Mouse (Mus musculus): Measurements from ENCODE around the gene Asap3. TPM values are rescaled to one million over a fixed set of nuclear protein-coding genes. Genes with fewer than 3 reads are reported as not detected.
A peak's percentile ranks its signal among the peaks of the same experiment; 100 is the strongest.

Asap3 gene
- polyA plus RNA-seq, 1 experiment from 2014 or later: 6.4 TPM

DNA sequence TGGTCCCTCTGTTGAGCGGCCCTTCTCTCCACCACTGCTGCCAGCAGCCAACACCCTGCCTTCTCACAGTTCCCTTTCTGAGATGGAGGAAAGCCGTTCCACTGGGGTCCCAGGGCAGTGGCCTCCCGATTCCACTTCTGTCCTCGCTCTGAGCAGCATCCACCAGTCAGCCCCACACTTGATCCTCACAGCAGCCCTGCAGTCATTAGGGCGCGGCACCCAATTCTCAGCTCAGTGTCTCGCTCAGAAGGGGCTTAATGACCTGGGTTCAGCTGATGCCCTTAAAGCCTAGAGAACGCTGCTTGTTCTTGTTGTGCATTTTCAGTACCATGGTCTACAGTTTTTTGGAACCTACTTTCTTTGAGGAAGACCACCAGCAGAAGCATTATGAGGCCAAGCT lies 74.9 kb downstream of the Asap3 start:
- H3K4me2 ChIP-seq: no peak overlapping the region
- H3K27ac ChIP-seq: no peak overlapping the region

DNA sequence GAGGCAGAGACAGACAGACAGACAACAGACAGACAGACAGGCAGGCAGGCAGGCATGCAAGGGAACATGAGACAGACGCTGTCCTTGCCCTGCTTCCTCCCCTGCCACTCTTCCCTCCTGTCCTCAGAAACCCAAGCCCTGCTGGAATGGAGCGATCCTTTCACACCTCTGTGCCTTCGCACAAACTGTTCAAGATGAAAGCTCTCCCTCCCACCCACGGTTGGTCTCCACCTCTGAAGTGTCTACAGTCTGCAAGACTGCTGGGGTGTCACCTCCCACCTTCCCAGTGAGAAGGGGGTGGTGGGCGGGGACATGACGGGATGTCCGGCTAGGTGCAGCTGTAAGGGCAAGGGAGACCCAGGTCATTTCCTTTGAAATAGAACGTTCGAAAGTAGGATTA lies 75.4 kb downstream of the Asap3 start:
- ATAC-seq (ENCODE audit: low FRiP score): no peak
- Histone ChIP-seq H3K4me2 (no peak overlapping the region), H3K4me3 (replicated peaks) (no peak overlapping the region), H3K27me3 (no peaks in the 10 kb centered on the region), H3K36me3 (replicated peaks) (no peaks in the 10 kb centered on the region), H3K27ac (no peak overlapping the region), H3K4me1 (peaks cover 35% of the 10 kb centered on the region), H3K9ac (no peak overlapping the region), H3K9me3 (no peaks in the 10 kb centered on the region)
- WGBS: 64% methylated on average over 9 of the region's 9 CpGs

More for the DNA sequence above, 74.9 kb downstream of the Asap3 start:
- 85% methylated on average over 8 of the region's 8 CpGs for WGBS
- H3K36me3 ChIP-seq (replicated peaks): no peaks in the 10 kb centered on the region
- no peaks in the 10 kb centered on the region for H3K9me3 ChIP-seq
- ATAC-seq (ENCODE audit: low FRiP score): no peak
- H3K4me1 ChIP-seq: peaks cover 30% of the 10 kb centered on the region
- no peaks in the 10 kb centered on the region for H3K27me3 ChIP-seq
- H3K9ac ChIP-seq: no peak overlapping the region
- no peak overlapping the region for H3K4me3 ChIP-seq (replicated peaks)

DNA sequence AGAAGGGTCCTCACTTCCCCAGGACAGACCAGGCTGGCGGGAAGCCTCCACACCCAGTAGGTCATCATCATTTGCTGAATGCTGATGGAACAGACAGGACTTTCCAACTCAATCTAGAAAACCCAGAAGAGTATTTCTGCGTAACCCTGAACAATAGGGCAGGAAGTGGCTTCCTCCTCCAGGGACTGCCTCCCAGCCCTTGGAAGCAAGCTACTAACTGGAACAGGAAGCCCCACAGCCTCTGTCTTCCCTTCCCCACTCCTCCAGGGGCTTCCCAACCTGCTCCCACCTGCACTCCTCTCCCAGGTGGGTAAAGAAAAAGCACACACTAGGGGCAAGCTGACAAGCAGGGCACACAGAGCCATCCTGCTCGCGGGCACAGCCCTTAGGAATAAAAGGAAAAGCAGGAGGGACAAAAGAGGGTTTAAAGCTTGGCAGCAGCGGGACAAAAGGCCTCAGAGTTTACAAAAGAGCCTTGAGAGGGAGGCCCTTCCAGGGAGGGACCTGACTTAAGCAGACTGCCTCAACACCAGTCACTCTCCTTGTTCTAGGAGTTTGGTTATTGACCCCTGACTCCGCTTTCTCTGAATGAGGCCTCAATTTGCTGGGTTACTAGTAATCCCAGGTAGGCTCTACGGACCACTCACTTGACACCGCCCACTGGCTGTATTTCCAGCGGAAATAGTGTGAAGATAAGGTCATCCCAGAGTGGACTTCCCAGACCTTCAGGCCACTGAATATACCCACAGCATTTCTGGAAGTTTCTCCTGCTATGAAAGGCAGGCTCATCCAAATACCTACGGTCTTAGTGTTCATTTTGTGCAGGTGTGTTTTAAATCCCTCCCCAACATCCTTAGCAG lies 76.7 kb downstream of the Asap3 start:
- H3K4me1 ChIP-seq: peaks cover 45% of the 10 kb centered on the region
- peaks cover 8% of the 10 kb centered on the region for H3K36me3 ChIP-seq (replicated peaks)
- no peaks in the 10 kb centered on the region for H3K9me3 ChIP-seq
- H3K4me2 ChIP-seq: peak overlapping the region; percentile 39
- H3K9ac ChIP-seq: peak overlapping the region; percentile 49
- no peak for ATAC-seq (ENCODE audit: low FRiP score)
- WGBS: 6% methylated on average over 10 of the region's 10 CpGs
- H3K27ac ChIP-seq: peak overlapping the region; percentile 94
- no peaks in the 10 kb centered on the region for H3K27me3 ChIP-seq
- no peak overlapping the region for H3K4me3 ChIP-seq (replicated peaks)

DNA sequence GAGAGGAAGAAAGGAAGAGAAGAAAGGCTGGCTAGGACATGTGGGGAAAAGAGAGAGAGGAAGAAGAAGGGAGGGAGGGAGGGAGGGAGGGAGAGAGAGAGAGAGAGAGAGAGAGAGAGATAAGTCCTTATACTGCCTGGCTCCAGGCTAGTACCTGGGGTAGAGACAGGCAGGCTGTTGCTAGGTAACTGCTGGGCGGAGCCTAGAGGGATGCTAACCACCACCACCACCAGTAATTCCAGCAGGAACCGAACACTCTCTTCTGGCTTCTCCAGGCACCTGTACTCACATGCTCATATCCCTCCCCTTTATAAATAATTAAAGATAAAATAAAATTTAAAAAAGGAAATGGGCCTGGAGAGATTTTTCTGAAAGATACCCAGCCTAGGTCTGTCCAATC lies 77.6 kb downstream of the Asap3 start:
- Histone ChIP-seq H3K4me3 (replicated peaks) (no peak overlapping the region), H3K27ac (peak overlapping the region; percentile 94), H3K9ac (no peak overlapping the region), H3K4me2 (peak overlapping the region; percentile 87), H3K9me3 (peaks cover 5% of the 10 kb centered on the region), H3K36me3 (replicated peaks) (peaks cover 17% of the 10 kb centered on the region), H3K4me1 (peaks cover 45% of the 10 kb centered on the region), H3K27me3 (peaks cover 5% of the 10 kb centered on the region)
- ATAC-seq (ENCODE audit: low FRiP score): no peak
- WGBS: 6% methylated on average over 2 of the region's 2 CpGs

DNA sequence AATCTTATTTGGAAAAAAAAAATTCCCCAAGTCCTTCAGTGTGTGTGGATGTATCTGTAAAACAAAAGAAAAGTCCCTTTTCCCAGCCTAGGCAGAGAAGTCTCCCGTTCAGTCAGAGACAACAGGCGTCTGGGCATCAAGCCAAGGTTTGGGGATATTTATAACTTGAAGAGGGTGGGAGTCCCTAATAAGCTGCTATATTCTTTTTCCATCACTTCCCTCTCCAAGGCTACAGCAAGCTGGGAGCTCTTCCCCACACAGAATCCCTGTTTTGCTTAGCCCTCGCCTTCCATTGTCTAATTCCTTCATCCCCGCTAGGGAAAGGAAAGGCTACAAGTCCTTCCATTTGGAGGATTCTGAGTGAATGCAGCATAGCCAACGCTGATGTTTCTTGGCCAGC lies 78.3 kb downstream of the Asap3 start, which contains the start of gene Zfp46:
Zfp46 (plus strand) TSS at position 229 of the 400 bp plus-strand sequence.
- WGBS: 18% methylated on average over 5 of the region's 5 CpGs
- Histone ChIP-seq H3K27me3 (peaks cover 12% of the 10 kb centered on the region), H3K36me3 (replicated peaks) (peaks cover 24% of the 10 kb centered on the region), H3K4me1 (peaks cover 46% of the 10 kb centered on the region), H3K9ac (peak within 1 kb of the TSS; percentile 70; the same call in 1 of the 2 replicates), H3K4me3 (replicated peaks) (peak within 1 kb of the TSS; percentile 69), H3K4me2 (peak within 1 kb of the TSS; percentile 87), H3K9me3 (peaks cover 7% of the 10 kb centered on the region), H3K27ac (peak within 1 kb of the TSS; percentile 94)
- peak; percentile 7; the same call in 1 of the 2 replicates for ATAC-seq (ENCODE audit: low FRiP score)

DNA sequence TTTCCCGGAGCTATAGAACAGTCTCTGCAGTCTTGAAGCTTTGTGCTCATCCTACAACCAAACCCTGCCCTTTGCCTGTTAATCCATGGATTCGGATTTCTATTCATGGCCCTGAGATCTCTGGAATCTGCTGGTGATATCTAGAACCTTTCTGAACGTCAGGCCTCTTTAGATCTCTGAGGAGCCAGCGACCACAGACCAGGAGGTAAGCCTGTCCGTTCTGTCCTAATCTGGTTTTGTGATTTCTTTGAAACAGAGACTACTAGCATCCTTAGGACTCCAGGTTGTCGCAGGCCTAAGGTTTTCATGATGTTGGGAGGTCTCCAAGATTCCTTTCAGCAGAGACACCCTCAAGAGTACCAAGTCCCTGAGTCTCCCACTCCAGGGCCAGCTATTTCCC lies 78.7 kb downstream of the Asap3 start:
- H3K27ac ChIP-seq: peak overlapping the region; percentile 94
- H3K36me3 ChIP-seq (replicated peaks): peaks cover 28% of the 10 kb centered on the region
- peaks cover 51% of the 10 kb centered on the region for H3K4me1 ChIP-seq
- 22% methylated on average over 6 of the region's 6 CpGs for WGBS
- peak overlapping the region; percentile 56; the same call in 1 of the 2 replicates for H3K9ac ChIP-seq
- peaks cover 16% of the 10 kb centered on the region for H3K27me3 ChIP-seq
- peaks cover 7% of the 10 kb centered on the region for H3K9me3 ChIP-seq
- H3K4me3 ChIP-seq (replicated peaks): peak overlapping the region; percentile 69
- no peak; the same call in none of the 2 replicates for ATAC-seq (ENCODE audit: low FRiP score)
- H3K4me2 ChIP-seq: peak overlapping the region; percentile 87

DNA sequence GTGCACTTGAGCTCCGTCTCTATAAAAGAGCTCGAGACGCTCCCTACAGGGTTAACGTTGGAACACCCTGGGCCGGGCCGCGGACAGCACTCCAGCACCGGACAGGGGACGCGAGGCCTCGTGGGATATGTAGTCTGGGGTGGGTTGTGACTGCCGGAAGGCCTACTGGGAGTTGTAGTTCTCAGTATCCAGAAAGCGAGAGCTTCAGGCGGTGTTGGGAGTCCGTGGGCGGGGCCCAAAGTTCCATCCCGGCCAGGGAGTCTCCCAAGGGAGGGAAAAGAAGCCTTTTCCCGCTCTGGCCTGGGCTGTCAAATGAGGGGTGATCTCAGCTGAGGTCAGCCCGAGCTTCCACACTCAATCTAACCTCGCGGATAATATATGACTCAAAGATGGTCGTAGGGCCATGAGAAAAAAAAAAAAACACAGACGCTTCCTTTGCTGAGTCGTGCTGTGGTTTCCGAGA lies 79.2 kb downstream of the Asap3 start:
- H3K9ac ChIP-seq: peak overlapping the region; percentile 70; the same call in 1 of the 2 replicates
- peak overlapping the region; percentile 94 for H3K27ac ChIP-seq
- peak overlapping the region; percentile 87 for H3K4me2 ChIP-seq
- H3K36me3 ChIP-seq (replicated peaks): peaks cover 33% of the 10 kb centered on the region
- peaks cover 55% of the 10 kb centered on the region for H3K4me1 ChIP-seq
- WGBS: under 1% methylated on average over 25 of the region's 25 CpGs
- peak overlapping the region; percentile 69 for H3K4me3 ChIP-seq (replicated peaks)
- peaks cover 21% of the 10 kb centered on the region for H3K27me3 ChIP-seq
- peak; percentile 94 for ATAC-seq (ENCODE audit: low FRiP score)
- peaks cover 7% of the 10 kb centered on the region for H3K9me3 ChIP-seq

DNA sequence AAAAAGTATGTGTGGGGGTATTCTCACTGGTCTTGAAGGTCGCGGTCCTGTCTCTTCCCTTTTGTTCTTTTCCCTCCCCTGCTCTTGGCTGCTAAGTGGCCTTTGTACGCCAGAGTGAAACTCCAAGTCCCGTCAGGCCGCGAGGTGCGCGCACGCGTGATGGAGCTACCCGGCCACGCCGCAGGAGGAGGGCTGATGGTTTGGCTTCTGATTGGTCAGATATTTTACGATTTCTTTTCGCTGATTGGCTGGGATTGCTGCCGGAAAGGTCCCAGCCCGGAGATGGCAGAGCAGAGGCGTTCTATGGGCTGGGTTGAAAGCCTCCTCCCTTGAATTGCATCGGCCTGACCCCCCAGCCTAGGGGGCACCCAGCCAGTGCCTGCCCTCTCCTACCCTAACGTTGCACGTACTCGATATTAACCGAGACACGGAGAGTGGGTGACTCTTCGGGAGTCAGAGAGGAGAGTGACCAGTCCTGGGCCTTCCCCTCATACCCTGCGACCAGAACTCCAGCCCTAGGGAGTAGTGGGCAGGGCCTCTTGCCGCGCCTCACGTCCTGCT lies 79.7 kb downstream of the Asap3 start:
- under 1% methylated on average over 29 of the region's 29 CpGs for WGBS
- H3K4me2 ChIP-seq: peak overlapping the region; percentile 87
- peak overlapping the region; percentile 69 for H3K4me3 ChIP-seq (replicated peaks)
- peak overlapping the region; percentile 94 for H3K27ac ChIP-seq
- peaks cover 61% of the 10 kb centered on the region for H3K4me1 ChIP-seq
- H3K9ac ChIP-seq: peak overlapping the region; percentile 70
- ATAC-seq (ENCODE audit: low FRiP score): peak; percentile 84
- H3K27me3 ChIP-seq: peaks cover 26% of the 10 kb centered on the region
- H3K36me3 ChIP-seq (replicated peaks): peaks cover 38% of the 10 kb centered on the region
- H3K9me3 ChIP-seq: peaks cover 7% of the 10 kb centered on the region

DNA sequence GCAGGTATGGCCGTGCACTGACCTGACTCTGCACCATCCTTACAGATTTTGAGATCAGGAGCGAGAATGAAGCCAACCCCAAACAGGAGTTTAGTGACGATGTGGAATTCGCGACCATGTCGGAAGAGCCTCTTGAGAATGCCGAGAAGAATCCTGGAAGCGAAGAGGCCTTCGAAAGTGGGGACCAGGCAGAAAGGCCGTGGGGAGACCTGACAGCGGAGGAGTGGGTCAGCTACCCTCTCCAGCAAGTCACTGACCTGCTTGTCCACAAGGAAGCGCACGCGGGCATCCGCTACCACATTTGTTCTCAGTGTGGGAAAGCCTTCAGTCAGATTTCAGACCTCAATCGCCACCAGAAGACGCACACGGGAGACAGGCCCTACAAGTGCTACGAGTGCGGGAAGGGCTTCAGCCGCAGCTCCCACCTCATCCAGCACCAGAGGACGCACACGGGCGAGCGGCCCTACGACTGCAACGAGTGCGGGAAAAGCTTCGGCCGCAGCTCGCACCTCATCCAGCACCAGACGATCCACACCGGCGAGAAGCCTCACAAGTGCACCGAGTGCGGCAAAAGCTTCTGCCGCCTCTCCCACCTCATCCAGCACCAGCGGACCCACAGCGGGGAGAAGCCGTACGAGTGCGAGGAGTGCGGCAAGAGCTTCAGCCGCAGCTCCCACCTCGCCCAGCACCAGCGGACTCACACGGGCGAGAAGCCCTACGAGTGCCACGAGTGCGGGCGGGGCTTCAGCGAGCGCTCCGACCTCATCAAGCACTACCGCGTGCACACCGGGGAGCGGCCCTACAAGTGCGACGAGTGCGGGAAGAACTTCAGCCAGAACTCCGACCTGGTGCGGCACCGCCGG lies 84.0 kb downstream of the Asap3 start:
- no peak overlapping the region for H3K27ac ChIP-seq
- peaks cover 35% of the 10 kb centered on the region for H3K4me1 ChIP-seq
- peak overlapping the region; percentile 15; the same call in 1 of the 2 replicates for H3K4me3 ChIP-seq (replicated peaks)
- no peak for ATAC-seq (ENCODE audit: low FRiP score)
- H3K9me3 ChIP-seq: peaks cover 7% of the 10 kb centered on the region
- peak overlapping the region; percentile 27 for H3K4me2 ChIP-seq
- peak overlapping the region; percentile 47 for H3K9ac ChIP-seq
- 25% methylated on average over 66 of the region's 66 CpGs for WGBS
- peaks cover 77% of the 10 kb centered on the region for H3K36me3 ChIP-seq (replicated peaks)
- H3K27me3 ChIP-seq: peaks cover 26% of the 10 kb centered on the region

DNA sequence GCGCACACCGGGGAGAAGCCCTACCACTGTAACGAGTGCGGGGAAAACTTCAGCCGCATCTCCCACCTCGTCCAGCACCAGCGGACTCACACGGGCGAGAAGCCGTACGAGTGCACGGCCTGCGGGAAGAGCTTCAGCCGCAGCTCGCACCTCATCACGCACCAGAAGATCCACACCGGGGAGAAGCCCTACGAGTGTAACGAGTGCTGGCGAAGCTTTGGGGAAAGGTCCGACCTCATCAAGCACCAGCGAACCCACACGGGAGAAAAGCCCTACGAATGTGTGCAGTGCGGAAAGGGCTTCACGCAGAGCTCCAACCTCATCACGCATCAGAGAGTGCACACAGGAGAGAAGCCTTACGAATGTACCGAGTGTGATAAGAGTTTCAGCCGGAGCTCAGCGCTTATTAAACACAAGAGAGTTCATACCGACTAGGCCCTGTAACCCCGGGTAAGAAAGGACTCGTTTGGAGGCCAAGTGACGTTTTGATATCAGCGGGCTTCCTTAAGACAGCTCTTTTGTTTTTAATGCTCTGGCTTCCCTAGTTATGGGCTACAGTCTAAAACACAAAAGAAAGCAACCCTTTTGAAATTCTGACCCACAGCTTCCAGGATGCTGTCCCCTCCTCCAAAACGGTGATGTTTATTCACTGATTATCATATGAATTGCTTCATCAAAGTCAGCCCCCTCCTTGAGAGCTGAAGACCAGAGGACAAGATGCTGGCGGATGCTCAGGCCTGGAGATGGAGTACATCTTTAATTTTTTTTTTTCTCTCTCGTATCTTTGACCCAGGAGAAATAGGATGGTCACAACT lies 84.8 kb downstream of the Asap3 start:
- H3K4me2 ChIP-seq: peak overlapping the region; percentile 27
- peaks cover 80% of the 10 kb centered on the region for H3K36me3 ChIP-seq (replicated peaks)
- peaks cover 7% of the 10 kb centered on the region for H3K9me3 ChIP-seq
- H3K4me1 ChIP-seq: peaks cover 35% of the 10 kb centered on the region
- no peak for ATAC-seq (ENCODE audit: low FRiP score)
- 32% methylated on average over 39 of the region's 39 CpGs for WGBS
- H3K4me3 ChIP-seq (replicated peaks): peak overlapping the region; percentile 15; the same call in 1 of the 2 replicates
- H3K27me3 ChIP-seq: peaks cover 26% of the 10 kb centered on the region
- H3K27ac ChIP-seq: no peak overlapping the region
- peak overlapping the region; percentile 47 for H3K9ac ChIP-seq

DNA sequence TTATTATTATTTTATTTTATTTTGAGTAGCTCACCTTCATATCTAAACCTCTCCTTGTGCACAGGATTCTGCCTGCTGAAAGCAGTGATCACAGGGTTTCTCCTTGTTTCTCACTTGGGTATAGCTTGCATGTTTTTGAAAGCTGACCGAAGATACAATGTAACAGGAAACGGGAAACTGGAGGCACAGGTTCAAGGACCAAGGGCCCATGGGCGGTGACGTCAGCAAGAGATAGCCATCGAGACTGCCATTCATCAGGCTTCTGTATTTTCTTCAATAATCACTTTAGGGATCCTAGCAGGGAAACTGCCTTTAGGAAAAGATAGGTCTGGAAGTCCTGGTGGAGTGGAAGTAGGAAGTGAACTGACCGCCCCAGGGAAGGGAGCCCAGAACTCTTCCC lies 85.5 kb downstream of the Asap3 start:
- 84% methylated on average over 6 of the region's 6 CpGs for WGBS
- Histone ChIP-seq H3K9ac (no peak overlapping the region), H3K4me2 (no peak overlapping the region), H3K36me3 (replicated peaks) (peaks cover 80% of the 10 kb centered on the region), H3K27ac (no peak overlapping the region), H3K4me3 (replicated peaks) (no peak overlapping the region), H3K9me3 (peaks cover 7% of the 10 kb centered on the region), H3K4me1 (peaks cover 29% of the 10 kb centered on the region), H3K27me3 (peaks cover 26% of the 10 kb centered on the region)
- ATAC-seq (ENCODE audit: low FRiP score): no peak
